Mouse (Mus musculus): ENCODE data around the gene Gm20388.

DNA sequence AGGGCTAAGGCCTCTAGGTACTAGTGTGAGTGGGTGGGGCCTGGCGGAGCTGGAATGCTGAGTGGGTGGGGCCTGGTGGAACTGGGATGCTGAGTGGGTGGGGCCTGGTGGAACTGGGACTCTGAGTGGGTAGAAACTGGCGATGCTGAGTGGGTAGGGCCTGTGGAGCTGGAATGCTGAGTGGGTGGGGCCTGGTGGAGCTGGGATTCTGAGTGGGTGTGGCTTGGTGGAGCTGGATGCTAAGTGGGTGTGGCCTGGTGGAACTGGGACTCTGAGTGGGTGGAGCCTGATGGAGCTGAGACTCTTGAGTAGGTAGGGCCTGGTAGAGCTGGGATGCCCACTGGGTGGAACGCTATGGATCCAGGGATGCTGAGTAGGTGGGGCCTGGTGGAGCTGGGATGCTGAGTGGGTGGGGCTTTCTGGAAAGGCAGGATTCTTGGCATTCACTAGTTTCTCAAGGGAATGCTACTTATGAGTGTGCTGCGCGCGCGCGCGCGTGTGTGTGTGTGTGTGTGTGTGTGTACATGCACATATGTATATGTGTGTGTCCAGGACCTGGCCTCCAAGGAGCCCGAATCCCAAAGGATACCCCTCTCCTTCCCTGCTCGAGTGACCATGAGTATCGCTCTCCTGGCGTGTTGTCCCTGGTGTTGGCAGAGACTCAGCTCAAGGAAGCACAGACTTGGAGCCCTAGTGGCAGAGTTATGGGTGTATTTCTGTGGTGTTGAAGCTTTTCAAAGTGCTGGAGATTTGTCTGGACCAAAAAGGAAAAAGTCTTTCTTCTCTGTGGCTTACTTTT lies 608.3 kb downstream of the Gm20388 start:
- no peak for TF ChIP-seq CTCF (conservative IDR thresholded peaks at IDR 0.05; ENCODE audit: insufficient read depth, insufficient read length, low read depth, low read length)
- TF ChIP-seq POLR2A (IDR thresholded peaks at IDR 0.05; ENCODE audit: low read depth, low read length): no peak

Measured in kidney, adult 2 months (tissue).